Mouse (Mus musculus): ENCODE results near the gene Pdzd2. TPM values are rescaled to one million over a fixed set of nuclear protein-coding genes. Genes with fewer than 3 reads are reported as not detected.

Pdzd2 gene
- total RNA-seq, 2 experiments from 2014 or later = 44.8 to 61.6 TPM

DNA sequence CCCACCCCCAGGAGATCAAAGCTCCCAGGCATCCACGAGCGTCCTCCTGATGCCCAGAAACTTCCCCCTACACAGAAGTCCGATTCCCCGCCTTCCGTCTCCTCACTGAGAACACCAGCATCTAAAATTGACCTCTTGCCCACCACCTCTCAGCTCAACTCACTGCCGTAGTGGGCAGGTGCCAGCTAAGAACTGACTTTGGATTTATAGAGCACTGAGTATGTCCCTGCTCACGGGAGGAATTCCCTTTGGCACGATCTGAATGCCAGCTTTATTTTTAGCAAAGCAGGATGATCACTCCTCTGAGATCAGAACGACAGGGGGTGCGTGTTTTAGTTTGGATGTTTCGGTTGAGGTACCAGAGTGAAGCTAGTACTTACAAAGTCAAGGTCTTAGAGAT lies 7.1 kb downstream of the Pdzd2 start:
- no peak for DNase-seq

- no peak for DNase-seq
Measured at GRCm38 (mm10) chr15:12728381-12728780, 11.3 kb downstream of the Pdzd2 start.

GRCm38 (mm10) chr15:12725256-12725655 lies 14.5 kb downstream of the Pdzd2 start:
- DNase-seq = no peak

- peak; percentile 21 for DNase-seq
Measured at GRCm38 (mm10) chr15:12721684-12722500, 17.8 kb downstream of the Pdzd2 start.

DNA sequence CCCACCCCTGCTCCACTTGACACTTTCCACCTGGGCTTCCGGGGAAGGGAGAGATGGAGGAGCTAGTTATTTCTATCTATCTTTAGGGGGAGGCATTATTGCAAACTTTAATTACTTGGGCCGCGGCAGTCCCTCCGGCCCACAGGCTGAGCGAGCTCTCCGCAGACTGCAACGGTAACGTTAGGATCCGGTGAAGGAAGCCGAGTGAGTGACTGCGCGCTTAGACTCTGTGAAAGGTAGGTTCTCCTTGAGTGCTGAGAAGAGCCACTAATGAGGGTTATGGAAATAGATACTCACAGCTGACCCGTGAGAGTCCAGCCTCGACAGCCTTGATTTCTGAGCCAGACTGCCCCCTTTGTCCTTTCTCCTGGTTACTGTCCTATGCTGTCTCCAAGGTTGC lies 20.9 kb downstream of the Pdzd2 start:
- no peak for DNase-seq

DNA sequence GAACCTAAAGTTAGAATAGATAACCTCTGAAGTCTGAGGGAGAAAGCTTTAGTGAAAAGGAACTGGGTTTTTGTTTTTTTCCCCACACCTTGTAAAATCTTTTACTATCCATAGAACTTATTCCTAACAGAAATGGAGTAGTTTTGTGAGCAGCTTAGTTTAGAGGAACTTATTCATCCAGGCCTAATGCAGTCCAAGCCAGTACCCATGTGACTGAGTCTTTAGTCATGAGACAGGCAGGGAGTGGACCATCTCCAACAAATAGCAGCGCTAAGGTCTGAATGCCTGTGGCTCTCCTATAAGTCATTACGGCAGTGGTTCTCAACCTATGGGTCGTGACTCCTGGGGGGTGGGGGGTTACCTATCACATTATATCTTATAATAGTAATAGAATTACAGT lies 22.3 kb downstream of the Pdzd2 start:
- no peak for DNase-seq

DNA sequence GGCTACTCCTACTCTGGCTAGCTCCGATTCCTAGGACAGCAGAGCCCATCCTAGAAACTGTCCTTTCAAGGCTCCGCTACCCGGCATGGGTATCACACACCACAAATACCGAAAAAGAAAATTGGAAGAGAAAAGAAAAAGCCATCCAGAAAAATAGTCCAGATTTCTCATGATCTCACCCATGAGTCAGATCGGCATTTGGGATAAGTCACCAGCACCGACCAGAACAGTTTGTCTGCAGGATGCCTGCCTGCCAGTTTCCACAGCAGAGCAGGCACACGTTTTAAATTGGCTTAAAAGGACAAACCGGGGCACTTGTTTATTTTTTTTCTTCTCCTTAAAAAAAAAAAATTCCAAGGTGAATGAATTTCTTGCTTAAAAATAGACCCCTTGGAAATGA lies 22.8 kb downstream of the Pdzd2 start:
- no peak for DNase-seq

DNA sequence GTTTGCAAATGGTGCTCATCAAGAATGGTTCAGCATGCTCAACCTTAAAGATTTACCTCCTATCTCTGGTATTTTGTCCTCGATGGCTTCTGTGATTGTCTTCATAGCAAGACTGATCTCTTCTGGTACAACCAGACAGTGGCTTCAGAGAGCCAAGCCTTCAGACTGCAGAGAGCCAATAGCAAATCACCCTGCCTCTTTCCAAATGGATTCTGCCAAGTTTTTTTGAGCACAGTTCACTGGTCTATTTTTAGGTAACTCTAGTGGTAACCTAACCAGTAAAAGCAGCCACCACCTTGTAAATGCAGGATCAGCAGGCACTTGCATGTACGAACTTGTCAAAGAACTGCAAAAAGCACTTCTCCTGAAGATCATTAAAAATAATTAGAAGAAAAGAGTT lies 25.4 kb downstream of the Pdzd2 start:
- no peak for DNase-seq

DNA sequence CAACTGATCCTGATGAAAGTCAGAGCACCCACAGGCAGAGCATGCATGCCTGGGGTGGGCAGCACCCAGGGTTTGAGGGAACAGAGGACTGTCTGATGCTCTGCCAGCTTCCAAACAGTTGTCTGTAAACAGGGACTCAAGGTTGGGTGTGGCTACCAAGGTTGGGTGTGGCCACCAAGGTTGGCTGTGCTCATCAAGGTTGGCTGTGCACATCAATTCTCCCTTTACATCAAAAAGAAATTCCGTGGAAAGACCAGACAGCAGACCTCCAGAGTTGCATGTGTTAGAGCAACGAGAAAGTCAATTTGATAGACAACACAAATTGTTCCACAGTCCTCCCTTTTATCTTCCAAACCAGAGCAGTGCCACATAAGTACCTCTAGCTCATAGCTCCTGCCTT lies 26.5 kb downstream of the Pdzd2 start:
- no peak for DNase-seq

DNA sequence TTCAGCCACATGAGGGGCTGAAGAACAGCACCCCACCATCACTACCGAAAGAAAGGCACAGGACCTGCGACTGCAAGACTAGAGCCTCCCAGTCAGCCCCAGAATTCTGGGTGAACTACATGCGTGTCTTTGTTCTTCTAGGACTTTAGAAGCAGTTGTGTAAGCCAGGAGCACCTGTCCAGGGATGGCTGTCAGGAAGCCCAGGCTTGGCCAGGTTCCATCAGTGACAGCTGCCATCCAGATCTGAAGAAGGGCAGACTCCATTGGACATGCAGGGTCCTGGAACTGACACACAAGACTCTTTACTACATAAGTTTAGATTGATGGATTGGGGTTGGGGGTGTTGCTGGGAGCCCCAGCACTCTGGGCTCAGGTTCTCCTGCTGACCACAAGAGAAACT lies 29.7 kb downstream of the Pdzd2 start:
- DNase-seq = peak; percentile 62

DNA sequence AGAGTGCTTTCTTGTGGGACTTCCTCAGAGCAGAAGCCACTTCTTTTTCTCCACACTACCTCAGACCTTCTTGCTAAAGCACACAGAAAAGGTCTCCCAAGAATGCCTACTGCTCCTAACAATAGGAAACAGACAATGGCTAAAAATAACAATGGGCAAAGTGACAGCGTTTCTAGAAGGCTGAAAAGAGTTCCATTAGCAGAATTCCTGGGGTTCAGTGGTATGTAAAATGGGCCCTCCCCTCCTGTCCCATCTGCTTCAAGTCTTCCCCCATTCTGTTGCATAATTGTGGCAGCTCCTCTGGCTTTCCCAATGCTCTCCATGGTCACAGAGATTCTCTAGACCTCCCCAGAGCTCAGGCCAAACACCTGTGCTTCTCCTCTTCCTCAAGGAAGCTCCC lies 31.4 kb downstream of the Pdzd2 start:
- DNase-seq = no peak

- no peak for DNase-seq
Measured at GRCm38 (mm10) chr15:12706902-12707301, 32.8 kb downstream of the Pdzd2 start.

GRCm38 (mm10) chr15:12700367-12700766 lies 39.4 kb downstream of the Pdzd2 start:
- no peak for DNase-seq

DNA sequence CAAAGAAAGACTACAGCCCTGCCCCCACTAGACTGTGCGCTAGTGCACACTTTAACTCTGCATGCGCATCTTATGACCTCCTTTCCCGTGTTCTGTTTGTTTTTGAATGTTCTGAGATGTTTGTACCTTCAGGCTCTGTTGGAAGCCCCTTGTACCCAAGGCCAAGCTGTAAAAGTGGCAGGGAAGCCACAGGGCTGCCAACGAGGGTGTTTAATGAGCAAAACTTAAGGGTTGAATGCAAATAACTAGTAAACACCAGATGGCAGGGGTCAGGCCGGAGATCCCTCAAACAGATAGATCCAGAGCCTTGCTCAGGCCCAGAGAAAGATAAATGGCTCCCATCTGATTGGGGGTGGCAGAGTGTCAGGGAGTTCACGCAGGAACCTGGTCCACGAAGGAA lies 42.0 kb downstream of the Pdzd2 start:
- DNase-seq = no peak

DNA sequence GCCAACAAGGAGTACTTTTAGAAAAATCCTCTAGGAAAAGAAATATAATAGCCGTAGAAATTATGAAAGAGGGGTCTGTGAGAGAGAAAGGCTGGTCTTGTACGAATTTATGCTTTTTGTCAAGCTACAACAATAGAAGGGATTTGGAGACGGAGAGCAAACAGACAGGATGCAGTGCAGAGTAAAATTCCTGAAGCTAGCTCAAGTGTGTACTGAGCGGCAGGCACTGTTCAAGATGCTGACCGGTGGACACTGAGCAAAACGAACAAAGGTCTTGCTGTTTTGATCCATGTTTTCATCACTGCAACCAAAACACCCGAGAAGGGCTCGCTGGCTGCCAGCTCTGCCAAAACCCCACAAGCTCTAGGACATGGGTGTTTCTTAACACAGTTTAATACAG lies 42.8 kb downstream of the Pdzd2 start:
- no peak for DNase-seq

DNA sequence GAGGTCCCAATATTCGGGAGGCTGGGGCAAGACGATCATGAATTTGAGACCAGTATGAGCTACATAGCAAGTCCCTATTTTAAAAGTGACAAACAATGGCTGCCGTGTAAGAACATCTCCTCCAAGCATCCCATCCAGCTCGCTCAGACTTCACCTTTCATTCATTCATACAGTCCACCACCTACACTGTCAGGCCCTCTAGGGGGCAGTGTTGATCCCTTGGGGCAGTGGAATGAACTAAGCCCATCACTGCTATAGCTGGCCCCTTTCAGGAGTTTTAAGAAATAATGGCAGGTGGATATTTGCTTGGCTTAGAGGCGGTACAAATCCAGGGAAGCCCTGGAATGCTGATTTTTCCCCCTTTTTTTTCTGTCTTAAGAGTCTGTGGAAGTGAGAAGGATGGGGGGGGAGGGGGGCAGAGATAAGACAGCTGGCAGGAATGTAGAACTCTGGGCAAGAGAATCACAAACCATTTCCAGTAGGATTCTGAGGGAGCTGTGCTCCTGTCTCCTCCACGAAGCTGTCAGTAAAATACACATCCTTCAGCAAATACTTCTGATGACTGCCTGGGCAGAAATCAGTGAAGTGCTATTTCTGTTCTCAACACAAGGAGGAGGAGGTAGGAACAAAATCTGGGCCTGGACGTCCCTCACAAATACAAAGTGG lies 49.9 kb downstream of the Pdzd2 start:
- no peak for DNase-seq

DNA sequence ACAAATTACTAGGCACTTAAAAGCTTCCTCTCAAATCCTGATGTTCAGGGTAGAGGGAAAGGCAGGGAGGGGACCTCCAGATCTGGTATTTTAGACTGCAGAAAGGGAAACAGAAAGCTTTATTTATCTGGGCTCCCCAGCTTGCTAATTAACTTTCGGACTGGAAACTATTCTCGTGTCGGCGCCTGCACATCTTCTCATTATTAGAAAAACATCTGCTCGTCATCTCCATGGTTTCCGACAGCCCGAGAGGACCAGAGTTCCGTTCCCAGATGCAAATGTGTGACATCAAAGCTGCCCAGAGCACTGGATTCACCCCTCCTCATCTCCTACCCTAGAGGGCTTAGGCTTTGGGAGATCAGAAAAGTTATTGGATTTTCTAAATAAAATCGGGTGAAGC lies 57.2 kb downstream of the Pdzd2 start:
- DNase-seq = no peak

DNA sequence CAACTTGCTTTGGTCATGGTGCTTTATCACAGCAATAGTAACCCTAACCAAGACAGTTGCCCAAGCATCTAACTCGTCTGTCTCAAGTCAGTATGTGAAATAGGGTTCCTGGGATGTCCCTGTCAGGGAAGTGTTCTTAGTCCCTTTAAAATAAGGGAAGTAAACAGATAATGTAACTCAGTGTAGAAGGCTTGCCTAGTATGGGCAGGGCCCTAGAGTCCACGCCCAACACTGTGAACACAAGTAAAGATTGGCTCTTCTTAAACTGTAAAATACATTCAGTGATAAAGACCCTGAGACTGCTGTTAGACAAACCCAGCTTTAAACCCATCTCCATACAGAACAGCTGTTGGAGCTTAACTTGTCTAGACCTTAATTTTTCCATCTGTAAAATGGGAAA lies 57.8 kb downstream of the Pdzd2 start:
- no peak for DNase-seq

- DNase-seq = peak; percentile 62
Measured at GRCm38 (mm10) chr15:12680750-12681149, 59.0 kb downstream of the Pdzd2 start.

DNA sequence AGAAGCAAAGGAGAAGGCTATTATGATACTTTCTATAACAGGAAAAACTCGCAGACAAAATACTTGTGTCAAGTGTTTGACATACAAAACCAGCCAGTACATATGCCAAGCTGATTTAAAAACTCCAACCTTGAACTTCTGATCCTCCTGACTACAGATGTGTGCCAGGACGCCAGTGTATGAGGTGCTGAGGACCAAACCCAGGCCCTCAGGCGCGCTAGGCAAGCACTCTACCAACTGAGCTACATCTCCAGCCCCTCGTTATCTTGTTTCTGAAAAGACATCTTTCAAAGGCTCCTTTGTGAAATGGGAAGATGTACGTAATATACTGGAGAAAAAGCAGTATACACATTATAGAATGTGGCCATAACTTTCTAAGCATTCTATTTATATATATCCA lies 59.7 kb downstream of the Pdzd2 start:
- no peak for DNase-seq

- DNase-seq = no peak
Measured at GRCm38 (mm10) chr15:12678540-12679112, 61.1 kb downstream of the Pdzd2 start.

- no peak for DNase-seq
Measured at GRCm38 (mm10) chr15:12675366-12675765, 64.4 kb downstream of the Pdzd2 start.

DNA sequence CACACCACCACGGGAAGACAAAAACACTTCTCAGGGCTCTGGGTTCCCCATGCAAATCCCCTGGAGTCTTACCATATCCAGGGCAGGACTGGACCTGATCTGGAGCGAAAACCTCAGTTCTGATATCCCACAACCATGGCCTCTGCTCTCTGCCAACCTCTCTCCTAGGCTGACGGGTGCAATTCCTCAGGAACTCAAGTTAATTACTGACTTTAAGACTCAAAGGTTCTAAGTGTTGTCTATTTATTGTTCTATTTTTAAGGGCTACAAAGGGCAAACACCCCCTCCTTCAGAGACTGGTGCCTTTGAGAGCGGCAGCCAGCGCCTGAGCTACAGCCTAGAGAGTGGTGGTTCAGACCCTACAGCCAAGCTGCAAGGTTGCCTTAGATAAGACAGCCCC lies 65.7 kb downstream of the Pdzd2 start:
- no peak for DNase-seq
